Mouse (Mus musculus) testis, adult 2 months (tissue): Measurements from ENCODE around the gene Gm17617. TPM values are rescaled to one million over a fixed set of nuclear protein-coding genes. Genes with fewer than 3 reads are reported as not detected.
A peak's percentile ranks its signal among the peaks of the same experiment; 100 is the strongest.

Experiments used
- H3K27ac ChIP-seq: fragments of 200-500 bp; 2 replicates; pipeline ENCODE4 v1.5.1; 2012; ENCODE audit warnings: low read depth, low read length; ENCODE audit not compliant: control insufficient read depth, insufficient read depth
- H3K27me3 ChIP-seq: fragments of 200-500 bp; 2 replicates; pipeline ENCODE4 v1.6.1; 2012; ENCODE audit warnings: mild to moderate bottlenecking, low read length, moderate library complexity; ENCODE audit not compliant: control insufficient read depth, insufficient read depth
- H3K36me3 ChIP-seq: fragments of 200-500 bp; 2 replicates; pipeline ENCODE4 v1.6.1; 2012; ENCODE audit warnings: mild to moderate bottlenecking, low read length; ENCODE audit not compliant: control insufficient read depth, insufficient read depth
- H3K4me1 ChIP-seq: fragments of 200-500 bp; 2 replicates; pipeline ENCODE4 v1.6.1; 2012; ENCODE audit warnings: low read length; ENCODE audit not compliant: control insufficient read depth, insufficient read depth
- H3K4me3 ChIP-seq: fragments of 200-500 bp; 2 replicates; pipeline ENCODE4 v1.5.1; 2012; ENCODE audit warnings: low read depth, mild to moderate bottlenecking, low read length, moderate library complexity, mixed read lengths; ENCODE audit not compliant: control insufficient read depth
- CTCF ChIP-seq: fragments of 200-500 bp; IDR thresholded peaks from 2 replicates; pipeline ENCODE4 v1.5.1; 2012; ENCODE audit warnings: low read depth, mild to moderate bottlenecking, inconsistent platforms, low read length, moderate library complexity; ENCODE audit not compliant: control insufficient read depth, insufficient read depth, insufficient replicate concordance
- POLR2A ChIP-seq: fragments of 200-500 bp; IDR thresholded peaks from 2 replicates; pipeline ENCODE4 v1.6.1; 2012; ENCODE audit warnings: low read depth, mild to moderate bottlenecking, inconsistent platforms, low read length, moderate library complexity; ENCODE audit not compliant: control insufficient read depth
- polyA plus RNA-seq: library from polyadenylated mRNA; depleted of rRNA; stranded (reverse); fragments of >200 nt; gene quantifications from 2 replicates; pipeline ENCODE4 v1.2.3, GENCODE M21; 2012; rRNA removed

The Gm17617 gene
- polyA plus RNA-seq: not detected in 2 replicates

GRCm38 (mm10) chr13:55133448-55133847, at the start of gene Gm17617:
Gene Gm17617, minus strand, starts transcription at chr13:55133548.
- peak within 1 kb of the TSS; percentile 13; the same call in 1 of the 2 replicates for H3K4me3 ChIP-seq
- TF ChIP-seq CTCF: no peak
- no peak for TF ChIP-seq POLR2A
- H3K27ac ChIP-seq: no peak within 1 kb of the TSS
- no peaks in the 10 kb centered on the region for H3K4me1 ChIP-seq
- no peaks in the 10 kb centered on the region for H3K27me3 ChIP-seq
- H3K36me3 ChIP-seq: peaks cover 1% of the 10 kb centered on the region

GRCm38 (mm10) chr13:55182173-55182894, 49.0 kb upstream of the Gm17617 start:
- no peaks in the 10 kb centered on the region; the same call in 1 of the 2 replicates for H3K4me1 ChIP-seq
- peak overlapping the region; percentile 72 for H3K4me3 ChIP-seq
- no peaks in the 10 kb centered on the region for H3K36me3 ChIP-seq
- H3K27ac ChIP-seq: peak overlapping the region; percentile 75
- peak; percentile 40; the same call in 1 of the 2 replicates for TF ChIP-seq POLR2A
- peak; percentile 51; the same call in 1 of the 2 replicates for TF ChIP-seq CTCF
- H3K27me3 ChIP-seq: no peaks in the 10 kb centered on the region

GRCm38 (mm10) chr13:55181786-55182172, 48.4 kb upstream of the Gm17617 start:
- H3K27ac ChIP-seq: no peak overlapping the region

GRCm38 (mm10) chr13:55179591-55179990, 46.2 kb upstream of the Gm17617 start:
- Histone ChIP-seq H3K27me3 (no peaks in the 10 kb centered on the region), H3K27ac (no peak overlapping the region), H3K4me3 (no peak overlapping the region), H3K4me1 (no peaks in the 10 kb centered on the region; the same call in 1 of the 2 replicates), H3K36me3 (no peaks in the 10 kb centered on the region)
- TF ChIP-seq CTCF (no peak), POLR2A (no peak)

More at GRCm38 (mm10) chr13:55181786-55182172, 48.4 kb upstream of the Gm17617 start:
- Histone ChIP-seq H3K4me1 (no peaks in the 10 kb centered on the region; the same call in 1 of the 2 replicates), H3K27me3 (no peaks in the 10 kb centered on the region), H3K4me3 (no peak overlapping the region), H3K36me3 (no peaks in the 10 kb centered on the region)
- TF ChIP-seq CTCF (no peak), POLR2A (no peak)

GRCm38 (mm10) chr13:55178556-55178955, 45.2 kb upstream of the Gm17617 start:
- no peak overlapping the region for H3K27ac ChIP-seq
- H3K4me1 ChIP-seq: no peaks in the 10 kb centered on the region; the same call in 1 of the 2 replicates
- TF ChIP-seq CTCF (peak; percentile 11; the same call in 1 of the 2 replicates), POLR2A (no peak)
- no peaks in the 10 kb centered on the region for H3K36me3 ChIP-seq
- no peak overlapping the region for H3K4me3 ChIP-seq
- no peaks in the 10 kb centered on the region for H3K27me3 ChIP-seq

- Histone ChIP-seq H3K27me3 (no peaks in the 10 kb centered on the region), H3K36me3 (no peaks in the 10 kb centered on the region), H3K27ac (no peak overlapping the region), H3K4me3 (no peak overlapping the region), H3K4me1 (no peaks in the 10 kb centered on the region; the same call in 1 of the 2 replicates)
- TF ChIP-seq CTCF (no peak), POLR2A (no peak)
Measured at GRCm38 (mm10) chr13:55177903-55178496, 44.7 kb upstream of the Gm17617 start.

GRCm38 (mm10) chr13:55176265-55176664, 42.9 kb upstream of the Gm17617 start:
- Histone ChIP-seq H3K27ac (no peak overlapping the region), H3K4me1 (peaks cover 9% of the 10 kb centered on the region), H3K27me3 (no peaks in the 10 kb centered on the region), H3K4me3 (no peak overlapping the region), H3K36me3 (no peaks in the 10 kb centered on the region)
- TF ChIP-seq POLR2A (no peak), CTCF (no peak)
